Mouse (Mus musculus): ENCODE data around the gene Exoc3l2.

- TF ChIP-seq CTCF (conservative IDR thresholded peaks at IDR 0.05; ENCODE audit: low read length) (no peak), NANOG (IDR thresholded peaks at IDR 0.05; ENCODE audit: borderline replicate concordance, low read length) (no peak), POU5F1 (IDR thresholded peaks at IDR 0.05; ENCODE audit: borderline replicate concordance, low read length) (no peak)
Observed at GRCm38 (mm10) chr7:19508924-19509568, 45.9 kb downstream of the Exoc3l2 start.

Data from E14TG2a.4 (cell line).